ENCODE assay signal across 8 mouse cellular contexts in the genomic region with DNA sequence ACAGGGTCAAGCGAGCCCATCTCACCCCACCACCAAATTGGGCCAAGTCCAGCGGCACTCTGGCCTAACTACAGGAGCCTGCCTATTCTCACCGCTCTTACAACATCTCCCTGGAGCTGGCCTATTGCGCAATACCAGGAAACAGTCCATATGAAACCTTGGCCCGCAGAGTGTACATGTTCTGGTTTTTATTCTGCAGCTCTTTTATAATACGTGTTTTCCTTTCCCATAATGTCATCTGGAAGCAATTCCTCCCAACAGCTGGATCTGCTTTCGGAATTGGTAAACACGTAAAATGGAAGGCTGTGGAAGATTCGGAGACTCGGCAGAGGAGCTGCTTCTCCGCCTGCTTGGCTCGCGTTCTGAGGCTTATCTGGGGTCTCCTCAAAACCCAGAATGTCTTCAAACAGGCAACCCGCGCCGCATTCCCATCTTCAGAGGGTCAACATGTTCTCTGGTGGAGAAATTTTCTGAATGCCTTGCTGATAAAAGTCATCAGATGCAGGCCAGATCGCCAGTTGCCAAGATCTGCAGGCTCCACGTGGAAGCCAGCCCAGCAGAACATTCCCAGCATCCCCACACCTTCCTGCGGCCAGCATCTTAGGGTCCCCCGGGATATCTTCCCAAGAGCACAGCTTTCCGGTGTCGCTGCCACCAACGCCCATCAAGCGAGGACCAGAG.
DNase-seq lines count a peak whose midpoint lies in the region; ATAC-seq lines count a peak whose summit lies in the region.

No protein-coding gene starts in this region.

- no peak overlapping the region for H3K9ac ChIP-seq in heart, embryonic 15.5 days
- H3K9ac ChIP-seq in limb, embryonic 12.5 days (replicated peaks): 0 out of 2 replicates have a peak overlapping the region, but pooled peaks have one; percentile 6

- DNase-seq in adrenal gland, adult 2 months: peak; percentile 63
- no peak for DNase-seq in adrenal gland, postnatal 4 days (ENCODE audit: low spot score in 2 of 2)
- peak; percentile 48 for DNase-seq in ovary, postnatal 10 days (ENCODE audit: low spot score)
- no peak for DNase-seq in right cerebral cortex, postnatal 25 days
- DNase-seq in right cerebral cortex, postnatal 36 days (ENCODE audit: low spot score in 2 of 2): no peak

- peak overlapping the region; percentile 27 for H3K4me2 ChIP-seq in heart, embryonic 15.5 days
- H3K4me2 ChIP-seq in limb, embryonic 12.5 days: peak overlapping the region; percentile 36

- no peaks in the 10 kb centered on the region for H3K27me3 ChIP-seq in heart, embryonic 15.5 days
- H3K27me3 ChIP-seq in limb, embryonic 12.5 days: no peaks in the 10 kb centered on the region

- no peaks in the 10 kb centered on the region for H3K4me1 ChIP-seq in brown adipose tissue, adult 24 weeks (ENCODE audit: control insufficient read depth, insufficient read depth, insufficient read length, low read length)
- peaks cover 35% of the 10 kb centered on the region for H3K4me1 ChIP-seq in heart, embryonic 15.5 days (replicated peaks)
- peaks cover 27% of the 10 kb centered on the region for H3K4me1 ChIP-seq in limb, embryonic 12.5 days (replicated peaks)

- H3K9me3 ChIP-seq in heart, embryonic 15.5 days (replicated peaks): no peaks in the 10 kb centered on the region
- no peaks in the 10 kb centered on the region for H3K9me3 ChIP-seq in limb, embryonic 12.5 days

- H3K4me3 ChIP-seq in brown adipose tissue, adult 24 weeks (ENCODE audit: insufficient read depth, low read depth, low read length): peak overlapping the region; percentile 29
- H3K4me3 ChIP-seq in heart, embryonic 15.5 days: no peak overlapping the region
- no peak overlapping the region for H3K4me3 ChIP-seq in limb, embryonic 12.5 days (replicated peaks)

- H3K27ac ChIP-seq in brown adipose tissue, adult 24 weeks (replicated peaks; ENCODE audit: low read depth, low read length): peak overlapping the region; percentile 58
- peak overlapping the region; percentile 77 for H3K27ac ChIP-seq in heart, embryonic 15.5 days
- H3K27ac ChIP-seq in limb, embryonic 12.5 days: peak overlapping the region; percentile 83

- ATAC-seq in heart, embryonic 15.5 days (replicated peaks; ENCODE audit: insufficient number of reproducible peaks, insufficient read depth, low FRiP score, low read depth): peak; percentile 61
- peak; percentile 69; the same call in 1 of the 2 replicates for ATAC-seq in limb, embryonic 12.5 days (ENCODE audit: insufficient number of reproducible peaks, insufficient read depth, low FRiP score, low TSS enrichment, low read depth)

- WGBS in heart, embryonic 15.5 days: 54% methylated on average over 24 of the region's 24 CpGs
- 40% methylated on average over 24 of the region's 24 CpGs for WGBS in limb, embryonic 12.5 days

- H3K36me3 ChIP-seq in heart, embryonic 15.5 days: no peaks in the 10 kb centered on the region
- no peaks in the 10 kb centered on the region for H3K36me3 ChIP-seq in limb, embryonic 12.5 days

Comparison
In these comparisons a context has a peak if more than half of its experiments do, and no peak if none do; other contexts are left out.
1. DNase-seq: peak in adrenal gland, adult 2 months (single experiment) and ovary, postnatal 10 days (single experiment); none in adrenal gland, postnatal 4 days (0 of 2), right cerebral cortex, postnatal 25 days (single experiment) and right cerebral cortex, postnatal 36 days (0 of 2).
2. Peak in every context shown above with its lines, with median percentiles within 50 percentile points of each other: H3K27ac ChIP-seq.